Mouse (Mus musculus) bone marrow macrophage, adult 2 months (primary cell): ENCODE results near the gene Rhbdd1. TPM values are rescaled to one million over a fixed set of nuclear protein-coding genes. Genes with fewer than 3 reads are reported as not detected.

Experiments used
- H3K27ac ChIP-seq: 2 replicates; pipeline ENCODE4 v1.5.1; 2012; ENCODE audit warnings: low read depth, low read length; ENCODE audit not compliant: insufficient read depth
- H3K4me1 ChIP-seq: 2 replicates; pipeline ENCODE4 v1.6.1; 2012; ENCODE audit warnings: low read length; ENCODE audit not compliant: control insufficient read depth, insufficient read depth
- H3K4me3 ChIP-seq: 2 replicates; pipeline ENCODE4 v1.5.1; 2012; ENCODE audit warnings: mild to moderate bottlenecking, low read length, moderate library complexity; ENCODE audit not compliant: insufficient read depth
- CTCF ChIP-seq: IDR thresholded peaks from 2 replicates; pipeline ENCODE4 v1.5.1; 2012; ENCODE audit warnings: low read depth, mild to moderate bottlenecking, low read length, moderate library complexity
- POLR2A ChIP-seq: IDR thresholded peaks from 2 replicates; pipeline ENCODE4 v1.6.1; 2012; ENCODE audit warnings: mild to moderate bottlenecking, low read depth, low read length, borderline replicate concordance
- polyA plus RNA-seq: library from polyadenylated mRNA; stranded (reverse); fragments of >200 nt; gene quantifications from 2 replicates; pipeline ENCODE4 v1.2.4, GENCODE M21; 2012; ENCODE audit not compliant: missing spikeins, insufficient read depth, insufficient read length

Rhbdd1 gene
- polyA plus RNA-seq, 1 experiment: 24.6 TPM

DNA sequence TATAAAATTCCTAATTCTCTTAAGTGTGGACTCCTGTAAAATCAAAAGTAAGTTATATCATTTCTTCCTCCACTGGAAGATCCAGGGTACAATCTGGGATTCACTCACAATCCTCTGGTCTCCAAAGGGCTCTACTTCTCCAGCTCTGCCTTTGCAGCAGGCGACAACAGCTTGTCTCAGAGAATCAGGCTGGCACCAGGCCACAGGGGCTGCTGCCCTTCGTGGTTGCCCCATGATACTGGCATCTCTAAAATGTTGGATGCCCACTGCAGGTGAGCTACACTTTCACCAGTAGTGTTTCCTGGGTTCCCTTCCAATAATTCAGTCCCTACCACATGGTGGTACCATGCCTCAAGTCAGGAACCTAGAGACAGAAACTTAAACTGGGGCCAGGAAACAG is 67.9 kb downstream of the Rhbdd1 start:
- Histone ChIP-seq H3K27ac (no peak overlapping the region), H3K4me3 (no peak overlapping the region), H3K4me1 (no peaks in the 10 kb centered on the region)
- TF ChIP-seq CTCF: no peak
- TF ChIP-seq POLR2A: no peak

GRCm38 (mm10) chr1:82385054-82385453 is 68.8 kb downstream of the Rhbdd1 start:
- TF ChIP-seq CTCF (no peak), POLR2A (no peak)

GRCm38 (mm10) chr1:82385827-82386230 is 69.6 kb downstream of the Rhbdd1 start:
- Histone ChIP-seq H3K4me1 (no peaks in the 10 kb centered on the region), H3K4me3 (no peak overlapping the region), H3K27ac (no peak overlapping the region)
- TF ChIP-seq CTCF (no peak), POLR2A (no peak)

More at GRCm38 (mm10) chr1:82385054-82385453, 68.8 kb downstream of the Rhbdd1 start:
- Histone ChIP-seq H3K4me1 (no peaks in the 10 kb centered on the region), H3K27ac (no peak overlapping the region), H3K4me3 (no peak overlapping the region)

DNA sequence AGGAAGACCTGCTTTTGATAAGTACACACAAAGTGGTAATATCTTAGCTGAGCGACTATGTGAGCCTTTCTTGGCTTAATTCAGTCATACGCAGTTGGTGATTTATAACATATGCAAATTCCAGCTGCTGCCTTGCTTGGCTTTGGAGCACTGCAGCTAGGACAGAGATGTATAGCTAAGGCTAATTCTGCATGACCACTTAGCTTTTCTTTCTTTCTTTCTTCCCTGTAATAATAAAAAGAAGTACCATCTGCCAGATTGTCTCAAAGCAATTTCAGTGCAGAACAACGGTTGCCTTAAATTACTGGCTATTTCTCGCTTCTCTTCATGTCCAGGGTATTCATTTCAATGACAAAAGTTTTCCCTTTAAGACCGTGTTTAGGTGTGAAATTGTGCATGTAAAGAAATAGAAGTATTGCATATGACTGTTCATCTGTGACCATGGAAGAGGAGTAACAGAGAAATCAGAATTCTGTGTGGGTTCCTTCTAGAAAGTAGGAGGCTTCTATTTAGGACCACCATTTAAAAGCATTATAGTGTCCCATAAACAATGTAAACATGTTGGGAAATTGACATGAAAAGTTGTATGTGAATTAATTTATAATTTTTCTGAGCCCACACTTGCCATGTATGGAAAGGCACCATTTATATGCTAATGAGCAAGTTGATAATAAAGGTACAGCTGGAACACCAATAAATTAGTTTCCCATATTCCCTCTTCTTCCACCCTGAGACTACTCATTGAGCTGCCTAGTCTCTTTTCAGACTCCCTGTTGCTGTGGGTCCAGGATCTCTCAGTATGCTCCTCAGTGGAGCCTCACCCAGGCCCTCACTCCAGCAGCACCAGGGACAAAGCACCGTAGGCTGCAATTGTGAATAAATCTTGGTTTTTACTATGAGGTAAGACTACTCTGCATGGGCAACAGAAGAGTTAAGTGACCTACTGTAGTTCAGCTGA is 70.8 kb downstream of the Rhbdd1 start:
- no peaks in the 10 kb centered on the region for H3K4me1 ChIP-seq
- H3K4me3 ChIP-seq: no peak overlapping the region
- no peak for TF ChIP-seq POLR2A
- TF ChIP-seq CTCF: no peak
- no peak overlapping the region for H3K27ac ChIP-seq

DNA sequence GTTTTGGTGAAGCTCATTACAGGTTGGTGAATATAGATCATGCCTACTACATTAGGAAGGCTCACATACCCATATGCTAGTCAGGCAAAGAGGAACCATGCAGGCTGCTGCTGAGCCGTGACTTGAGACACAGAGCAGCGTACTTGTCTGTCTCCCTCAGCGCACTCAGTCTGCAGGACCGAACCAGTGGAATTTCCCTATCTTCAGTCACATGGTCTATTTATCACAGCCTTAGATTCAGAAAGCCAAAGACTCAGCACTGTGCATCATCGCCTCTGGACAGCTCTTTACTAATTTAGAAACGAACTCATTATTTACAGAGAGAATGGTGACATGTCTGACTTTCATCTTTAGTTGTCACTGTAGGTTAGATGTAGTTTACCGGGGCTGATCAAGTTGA is 73.1 kb downstream of the Rhbdd1 start:
- H3K27ac ChIP-seq: no peak overlapping the region
- no peak overlapping the region for H3K4me3 ChIP-seq
- TF ChIP-seq CTCF (no peak), POLR2A (no peak)
- H3K4me1 ChIP-seq: no peaks in the 10 kb centered on the region

GRCm38 (mm10) chr1:82395371-82395770 is 79.1 kb downstream of the Rhbdd1 start:
- TF ChIP-seq CTCF (no peak), POLR2A (no peak)
- Histone ChIP-seq H3K27ac (no peak overlapping the region), H3K4me1 (no peaks in the 10 kb centered on the region), H3K4me3 (no peak overlapping the region)

DNA sequence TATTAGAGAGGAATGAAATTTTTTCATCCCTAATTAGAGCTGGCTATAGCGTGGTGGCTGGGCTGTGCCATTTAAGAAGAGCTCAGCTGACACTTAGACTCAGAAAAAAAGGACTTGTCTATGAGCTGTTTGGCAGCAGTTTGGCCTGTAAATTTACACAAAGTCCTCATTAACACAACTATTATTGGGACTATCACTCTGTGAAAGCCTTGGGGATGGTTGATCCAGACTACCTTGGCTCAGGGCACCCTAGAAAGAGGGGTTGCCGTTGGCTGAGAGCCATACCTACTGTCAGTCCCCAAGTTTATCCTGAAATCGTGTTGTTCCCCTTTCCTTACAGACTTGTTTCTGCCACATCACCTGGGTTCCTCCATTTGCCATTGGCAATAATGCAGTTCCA is 91.5 kb downstream of the Rhbdd1 start:
- TF ChIP-seq CTCF: no peak
- TF ChIP-seq POLR2A: no peak
- H3K27ac ChIP-seq: no peak overlapping the region
- no peaks in the 10 kb centered on the region for H3K4me1 ChIP-seq

DNA sequence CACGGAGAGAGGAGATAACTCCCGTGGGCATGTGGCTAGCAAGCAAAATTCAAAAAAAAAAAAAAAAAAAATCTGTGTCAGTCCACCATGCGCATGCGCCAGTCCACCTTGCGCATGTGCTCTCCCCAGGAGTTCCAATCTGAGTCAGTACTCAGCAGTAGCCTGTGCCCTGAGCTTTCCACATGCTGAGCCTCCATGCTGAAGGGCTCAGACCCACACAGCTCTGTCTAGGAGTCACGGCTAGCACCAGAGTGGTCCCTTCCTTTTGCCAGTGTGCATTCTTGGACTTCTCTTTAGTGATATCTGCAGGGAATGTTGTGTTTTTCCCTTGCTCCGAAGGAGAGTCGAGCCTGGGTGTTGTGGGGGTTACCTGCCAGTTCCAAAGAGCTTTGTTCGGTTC is 93.0 kb downstream of the Rhbdd1 start:
- TF ChIP-seq CTCF (no peak), POLR2A (no peak)
- Histone ChIP-seq H3K4me1 (no peaks in the 10 kb centered on the region), H3K4me3 (no peak overlapping the region), H3K27ac (no peak overlapping the region)

More for the DNA sequence above, 91.5 kb downstream of the Rhbdd1 start:
- no peak overlapping the region for H3K4me3 ChIP-seq

GRCm38 (mm10) chr1:82410548-82410947 is 94.3 kb downstream of the Rhbdd1 start:
- TF ChIP-seq CTCF: no peak
- TF ChIP-seq POLR2A: no peak
- H3K27ac ChIP-seq: no peak overlapping the region
- H3K4me3 ChIP-seq: no peak overlapping the region
- no peaks in the 10 kb centered on the region for H3K4me1 ChIP-seq

DNA sequence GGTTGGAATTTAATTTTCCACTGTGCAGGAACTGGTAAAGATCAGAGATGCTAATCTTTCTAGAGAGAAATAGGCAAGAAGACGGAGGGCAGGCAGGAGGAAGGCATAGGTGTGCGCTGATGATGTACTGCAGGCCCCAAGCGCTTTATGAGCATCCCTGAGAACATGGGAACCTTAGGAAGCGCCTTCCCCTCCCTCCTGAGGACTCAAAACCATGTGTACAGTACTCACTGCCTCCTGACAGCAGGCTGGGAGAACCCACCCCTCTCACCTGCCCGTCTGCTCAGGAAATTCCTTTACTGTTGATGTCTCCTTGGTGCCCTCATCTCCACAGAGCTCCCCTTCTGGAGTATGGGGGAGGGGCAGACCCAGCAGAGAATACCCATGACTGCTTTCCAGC is 95.3 kb downstream of the Rhbdd1 start:
- Histone ChIP-seq H3K4me1 (no peaks in the 10 kb centered on the region), H3K27ac (no peak overlapping the region), H3K4me3 (no peak overlapping the region)
- TF ChIP-seq CTCF: no peak
- TF ChIP-seq POLR2A: no peak

- TF ChIP-seq CTCF (no peak), POLR2A (no peak)
- no peak overlapping the region for H3K4me3 ChIP-seq
- no peak overlapping the region for H3K27ac ChIP-seq
- H3K4me1 ChIP-seq: no peaks in the 10 kb centered on the region
Measured at GRCm38 (mm10) chr1:82412085-82412484, 95.8 kb downstream of the Rhbdd1 start.
